Mouse (Mus musculus): ENCODE results near the gene Otx2. TPM values are rescaled to one million over a fixed set of nuclear protein-coding genes. Genes with fewer than 3 reads are reported as not detected.
A peak's percentile ranks its signal among the peaks of the same experiment; 100 is the strongest.

Gene Otx2
- polyA plus RNA-seq, 1 experiment from 2014 or later, result not detected

- under 1% methylated on average over 33 of the region's 33 CpGs for WGBS
- no peak for ATAC-seq (ENCODE audit: low FRiP score, low TSS enrichment)
- no peak overlapping the region for H3K4me3 ChIP-seq (ENCODE audit: low read length)
Observed at GRCm38 (mm10) chr14:48655073-48655791, 18.4 kb downstream of the Otx2 start.

GRCm38 (mm10) chr14:48654551-48655072 lies 19.0 kb downstream of the Otx2 start:
- no peak overlapping the region for H3K27ac ChIP-seq (ENCODE audit: low read length)
- H3K4me2 ChIP-seq (replicated peaks; ENCODE audit: low read depth, low read length), result no peak overlapping the region
- H3K9ac ChIP-seq (replicated peaks; ENCODE audit: low read length), result no peak overlapping the region
- 0 out of 2 replicates have a peak, but pooled peaks cover 5% of the 10 kb centered on the region for H3K4me1 ChIP-seq (ENCODE audit: insufficient read depth, low read length)
- H3K27me3 ChIP-seq (ENCODE audit: insufficient read depth, low read length), result peaks cover 99% of the 10 kb centered on the region
- WGBS, result 2% methylated on average over 20 of the region's 20 CpGs
- H3K9me3 ChIP-seq (ENCODE audit: low read length), result no peaks in the 10 kb centered on the region
- no peak for ATAC-seq (ENCODE audit: low FRiP score, low TSS enrichment)
- H3K4me3 ChIP-seq (ENCODE audit: low read length), result no peak overlapping the region
- H3K36me3 ChIP-seq (ENCODE audit: insufficient read depth, low read length), result no peaks in the 10 kb centered on the region

More at GRCm38 (mm10) chr14:48655073-48655791, 18.4 kb downstream of the Otx2 start:
- Histone ChIP-seq H3K9me3 (ENCODE audit: low read length) (no peaks in the 10 kb centered on the region), H3K9ac (replicated peaks; ENCODE audit: low read length) (no peak overlapping the region), H3K4me2 (replicated peaks; ENCODE audit: low read depth, low read length) (no peak overlapping the region), H3K27ac (ENCODE audit: low read length) (no peak overlapping the region), H3K36me3 (ENCODE audit: insufficient read depth, low read length) (no peaks in the 10 kb centered on the region), H3K4me1 (ENCODE audit: insufficient read depth, low read length) (0 out of 2 replicates have a peak, but pooled peaks cover 5% of the 10 kb centered on the region), H3K27me3 (ENCODE audit: insufficient read depth, low read length) (peaks cover 99% of the 10 kb centered on the region)

- Histone ChIP-seq H3K4me3 (ENCODE audit: low read length) (no peak overlapping the region), H3K4me2 (replicated peaks; ENCODE audit: low read depth, low read length) (no peak overlapping the region), H3K27ac (ENCODE audit: low read length) (no peak overlapping the region), H3K9me3 (ENCODE audit: low read length) (no peaks in the 10 kb centered on the region), H3K4me1 (ENCODE audit: insufficient read depth, low read length) (0 out of 2 replicates have a peak, but pooled peaks cover 5% of the 10 kb centered on the region), H3K9ac (replicated peaks; ENCODE audit: low read length) (no peak overlapping the region), H3K27me3 (ENCODE audit: insufficient read depth, low read length) (peaks cover 92% of the 10 kb centered on the region), H3K36me3 (ENCODE audit: insufficient read depth, low read length) (no peaks in the 10 kb centered on the region)
- 4% methylated on average over 22 of the region's 22 CpGs for WGBS
- ATAC-seq (ENCODE audit: low FRiP score, low TSS enrichment), result no peak
Observed at GRCm38 (mm10) chr14:48653676-48654510, 19.7 kb downstream of the Otx2 start.

DNA sequence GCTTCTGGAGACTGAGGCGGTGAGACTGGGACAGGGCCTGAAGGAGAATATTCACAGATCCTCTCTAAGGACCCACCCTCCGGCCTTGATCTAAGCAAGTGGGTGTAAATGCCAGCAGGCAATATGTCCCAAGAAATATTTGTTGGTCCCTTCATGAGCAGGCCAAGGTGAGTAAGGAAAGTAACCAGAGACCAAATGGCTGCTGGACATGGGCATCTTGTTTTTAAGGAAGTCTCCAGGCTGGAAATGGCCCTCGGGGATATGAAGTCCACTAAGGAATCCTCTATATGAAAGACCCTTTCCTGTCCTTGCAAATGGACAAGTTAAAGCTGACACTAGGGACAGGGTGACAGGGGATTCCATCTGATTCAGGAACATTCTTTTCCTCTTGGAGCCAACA lies 20.5 kb downstream of the Otx2 start:
- Histone ChIP-seq H3K36me3 (ENCODE audit: insufficient read depth, low read length) (no peaks in the 10 kb centered on the region), H3K27me3 (ENCODE audit: insufficient read depth, low read length) (peaks cover 84% of the 10 kb centered on the region), H3K9me3 (ENCODE audit: low read length) (no peaks in the 10 kb centered on the region), H3K4me2 (replicated peaks; ENCODE audit: low read depth, low read length) (no peak overlapping the region), H3K4me1 (ENCODE audit: insufficient read depth, low read length) (0 out of 2 replicates have a peak, but pooled peaks cover 5% of the 10 kb centered on the region), H3K27ac (ENCODE audit: low read length) (no peak overlapping the region), H3K9ac (replicated peaks; ENCODE audit: low read length) (no peak overlapping the region), H3K4me3 (ENCODE audit: low read length) (no peak overlapping the region)
- no peak for ATAC-seq (ENCODE audit: low FRiP score, low TSS enrichment)
- WGBS, result 44% methylated on average over 3 of the region's 3 CpGs

- Histone ChIP-seq H3K27ac (ENCODE audit: low read length) (no peak overlapping the region), H3K9ac (replicated peaks; ENCODE audit: low read length) (no peak overlapping the region), H3K4me1 (ENCODE audit: insufficient read depth, low read length) (0 out of 2 replicates have a peak, but pooled peaks cover 5% of the 10 kb centered on the region), H3K27me3 (ENCODE audit: insufficient read depth, low read length) (peaks cover 81% of the 10 kb centered on the region), H3K4me2 (replicated peaks; ENCODE audit: low read depth, low read length) (no peak overlapping the region), H3K4me3 (ENCODE audit: low read length) (no peak overlapping the region), H3K9me3 (ENCODE audit: low read length) (no peaks in the 10 kb centered on the region), H3K36me3 (ENCODE audit: insufficient read depth, low read length) (no peaks in the 10 kb centered on the region)
- WGBS, result 11% methylated on average over 12 of the region's 12 CpGs
- ATAC-seq (ENCODE audit: low FRiP score, low TSS enrichment), result no peak
Observed at GRCm38 (mm10) chr14:48652256-48652655, 21.4 kb downstream of the Otx2 start.

DNA sequence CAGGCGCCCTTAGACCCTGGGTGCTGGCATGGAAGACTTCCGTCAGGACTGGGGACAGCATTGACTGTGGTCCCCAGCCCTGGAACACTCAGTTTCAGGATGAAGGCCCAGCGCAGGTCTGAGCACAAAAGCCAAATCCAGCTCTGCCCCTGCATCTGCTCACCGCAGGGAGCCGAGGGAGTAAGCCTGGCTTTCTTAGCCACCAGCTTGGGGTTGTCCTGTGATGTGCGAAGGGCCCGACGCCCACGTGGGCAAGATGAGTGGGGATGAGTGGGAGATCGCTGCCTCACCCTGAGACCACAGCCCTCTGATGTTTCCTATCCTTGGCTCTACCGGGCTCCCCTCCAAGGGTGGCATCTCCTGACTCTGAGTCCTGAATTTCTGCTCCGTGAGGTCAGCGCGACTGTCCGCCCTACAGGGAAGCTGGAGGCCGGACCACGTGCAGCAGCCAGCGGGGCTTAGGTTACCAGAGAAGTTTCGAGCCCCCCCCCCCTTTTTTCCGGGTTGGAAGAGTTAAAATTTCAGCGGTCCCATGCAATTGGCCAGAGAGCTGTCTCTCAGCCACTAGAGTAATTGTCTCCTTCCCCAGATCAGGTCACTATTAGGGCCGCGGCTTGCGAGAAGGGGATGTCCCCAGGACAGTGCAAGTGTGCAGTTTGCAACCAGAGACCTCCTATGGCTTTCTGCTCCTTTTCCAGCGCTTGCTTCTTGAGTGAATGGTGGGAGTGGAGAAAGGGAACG lies 22.0 kb downstream of the Otx2 start:
- H3K4me2 ChIP-seq (replicated peaks; ENCODE audit: low read depth, low read length), result no peak overlapping the region
- no peaks in the 10 kb centered on the region for H3K9me3 ChIP-seq (ENCODE audit: low read length)
- no peaks in the 10 kb centered on the region for H3K36me3 ChIP-seq (ENCODE audit: insufficient read depth, low read length)
- no peak overlapping the region for H3K27ac ChIP-seq (ENCODE audit: low read length)
- 2% methylated on average over 26 of the region's 26 CpGs for whole genome bisulfite sequencing
- H3K4me3 ChIP-seq (ENCODE audit: low read length), result 0 out of 2 replicates have a peak overlapping the region, but pooled peaks have one; percentile 2
- H3K4me1 ChIP-seq (ENCODE audit: insufficient read depth, low read length), result 0 out of 2 replicates have a peak, but pooled peaks cover 5% of the 10 kb centered on the region
- no peak for ATAC-seq (ENCODE audit: low FRiP score, low TSS enrichment)
- H3K27me3 ChIP-seq (ENCODE audit: insufficient read depth, low read length), result peaks cover 75% of the 10 kb centered on the region
- H3K9ac ChIP-seq (replicated peaks; ENCODE audit: low read length), result no peak overlapping the region

DNA sequence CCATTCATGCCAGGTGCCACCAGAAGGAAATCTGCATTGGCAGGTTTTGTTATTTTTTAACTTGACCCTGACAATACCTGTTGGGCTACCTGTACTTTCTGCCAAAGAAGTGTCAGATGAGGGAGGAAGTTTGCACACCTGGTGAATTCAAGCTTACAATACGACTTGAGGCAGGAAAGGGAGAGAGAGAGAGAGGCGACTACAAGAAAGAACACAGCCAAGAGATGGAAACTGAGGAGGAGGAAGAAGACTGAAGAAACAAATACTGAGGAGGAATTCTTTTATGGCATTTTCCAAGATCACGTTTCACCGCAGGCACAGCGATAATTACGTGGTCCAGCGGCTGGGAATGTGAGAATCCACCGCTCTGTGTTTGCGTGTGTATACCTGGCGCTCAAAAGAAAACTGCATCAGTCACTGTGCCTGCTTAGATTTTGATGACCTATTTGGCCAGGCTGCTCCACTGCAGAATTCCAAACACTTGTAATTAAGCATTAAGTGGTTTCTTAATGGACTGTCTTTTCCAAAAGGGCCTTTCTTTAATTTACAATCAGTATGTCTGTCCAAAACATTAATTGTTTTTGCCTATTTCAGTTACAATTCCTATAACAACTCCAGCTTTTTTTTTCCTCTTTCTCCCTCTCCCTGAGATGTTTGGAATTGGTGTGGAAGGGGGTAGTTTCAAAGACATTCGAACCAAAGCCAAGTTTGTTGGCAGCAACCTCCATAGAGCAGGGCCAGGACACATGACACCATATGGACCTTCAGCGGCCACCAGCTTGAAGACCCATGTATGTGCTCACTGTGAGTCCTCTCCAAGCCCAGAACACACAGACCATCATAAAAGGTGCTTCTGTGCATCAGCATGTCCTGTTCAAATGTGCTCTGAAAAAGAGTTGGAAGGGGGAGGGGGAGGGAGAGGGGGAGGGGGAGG lies 31.9 kb downstream of the Otx2 start:
- no peak for ATAC-seq (ENCODE audit: low FRiP score, low TSS enrichment)
- H3K9ac ChIP-seq (replicated peaks; ENCODE audit: low read length), result no peak overlapping the region
- H3K27me3 ChIP-seq (ENCODE audit: insufficient read depth, low read length), result peaks cover 9% of the 10 kb centered on the region; the same call in 1 of the 2 replicates
- WGBS, result 41% methylated on average over 12 of the region's 12 CpGs
- H3K9me3 ChIP-seq (ENCODE audit: low read length), result 0 out of 2 replicates have a peak, but pooled peaks cover 3% of the 10 kb centered on the region
- no peak overlapping the region for H3K27ac ChIP-seq (ENCODE audit: low read length)
- H3K36me3 ChIP-seq (ENCODE audit: insufficient read depth, low read length), result no peaks in the 10 kb centered on the region
- H3K4me2 ChIP-seq (replicated peaks; ENCODE audit: low read depth, low read length), result no peak overlapping the region
- no peak overlapping the region for H3K4me3 ChIP-seq (ENCODE audit: low read length)
- peaks cover 6% of the 10 kb centered on the region; the same call in 1 of the 2 replicates for H3K4me1 ChIP-seq (ENCODE audit: insufficient read depth, low read length)

GRCm38 (mm10) chr14:48633141-48633540 lies 40.5 kb downstream of the Otx2 start:
- Histone ChIP-seq H3K4me2 (replicated peaks; ENCODE audit: low read depth, low read length) (no peak overlapping the region), H3K4me1 (ENCODE audit: insufficient read depth, low read length) (no peaks in the 10 kb centered on the region), H3K9ac (replicated peaks; ENCODE audit: low read length) (no peak overlapping the region), H3K36me3 (ENCODE audit: insufficient read depth, low read length) (no peaks in the 10 kb centered on the region), H3K4me3 (ENCODE audit: low read length) (no peak overlapping the region), H3K27me3 (ENCODE audit: insufficient read depth, low read length) (no peaks in the 10 kb centered on the region), H3K27ac (ENCODE audit: low read length) (no peak overlapping the region), H3K9me3 (ENCODE audit: low read length) (no peaks in the 10 kb centered on the region)
- ATAC-seq (ENCODE audit: low FRiP score, low TSS enrichment), result no peak
- 82% methylated on average over 3 of the region's 3 CpGs for WGBS

Data from kidney, embryonic 16.5 days (tissue).